ENCODE assay signal across 27 mouse cellular contexts in genomic region chr8:104136277-104136676, GRCm38 (mm10). TPM values are rescaled to one million over a fixed set of nuclear protein-coding genes. Genes with fewer than 3 reads are reported as not detected.
DNase-seq lines count a peak whose midpoint lies in the region; ATAC-seq lines count a peak whose summit lies in the region.
"Had no signal": no experiment of that assay in that cellular context is flagged by ENCODE, and none has a peak within 500 bp of the region (broad histone marks: within the 10 kb centered on the region; RNA-seq: fewer than 3 reads in every experiment).

No protein-coding gene starts in this region.

- no peak overlapping the region for H3K9ac ChIP-seq in intestine, embryonic 14.5 days (ENCODE audit: low read length)
- no peak overlapping the region for H3K9ac ChIP-seq in intestine, embryonic 16.5 days (ENCODE audit: low read depth, low read length)
- H3K9ac ChIP-seq: embryonic facial prominence, embryonic 13.5 days; embryonic facial prominence, embryonic 15.5 days; forebrain, embryonic 12.5 days had no signal

- DNase-seq in heart, adult 11 months: peak; percentile 54
- DNase-seq in heart, adult 9 months (ENCODE audit: low spot score in 2 of 2): no peak
- DNase-seq in intestine, embryonic 14.5 days (ENCODE audit: low spot score): peak; percentile 15
- peak; percentile 3 for DNase-seq in induced T-regulatory cell, adult 2 months (ENCODE audit: low read depth)
- peak; percentile 4 for DNase-seq in naive thymus-derived CD4-positive, alpha-beta T cell, adult 2 months (ENCODE audit: low read depth)
- DNase-seq in cerebellum, postnatal 25 days: no peak
- no peak for DNase-seq in cerebellum, adult 8-10 months
- DNase-seq: adrenal gland, adult 2 months; adrenal gland, postnatal 10 days; adrenal gland, postnatal 25 days; B cell, adult 2 months; cerebellum, adult 11 months; cerebellum, adult 18-20 months; cerebellum, adult 9-10 months; cerebellum, postnatal 14 days had no signal

- no peak for ATAC-seq in intestine, embryonic 14.5 days (replicated peaks; ENCODE audit: low FRiP score, low TSS enrichment, low read depth)
- ATAC-seq in intestine, embryonic 16.5 days: no peak
- ATAC-seq: CD4-positive, CD25-positive, alpha-beta regulatory T cell, adult 4 months; forebrain, embryonic 14.5 days; forebrain, embryonic 16.5 days; Patski had no signal

- no peaks in the 10 kb centered on the region for H3K4me1 ChIP-seq in intestine, embryonic 14.5 days (replicated peaks; ENCODE audit: control insufficient read depth, insufficient read depth, low read length)
- H3K4me1 ChIP-seq in intestine, embryonic 16.5 days (ENCODE audit: control insufficient read depth, insufficient read depth, low read length): no peaks in the 10 kb centered on the region
- H3K4me1 ChIP-seq: embryonic facial prominence, embryonic 13.5 days; embryonic facial prominence, embryonic 15.5 days; forebrain, embryonic 10.5 days; forebrain, embryonic 12.5 days had no signal

- 89% methylated on average over 3 of the region's 3 CpGs for WGBS in intestine, embryonic 14.5 days
- WGBS in intestine, embryonic 16.5 days: 92% methylated on average over 3 of the region's 3 CpGs

- H3K27ac ChIP-seq in intestine, embryonic 14.5 days (ENCODE audit: low read depth): no peak overlapping the region
- no peak overlapping the region for H3K27ac ChIP-seq in intestine, embryonic 16.5 days (ENCODE audit: low read length)
- H3K27ac ChIP-seq: embryonic facial prominence, embryonic 13.5 days; embryonic facial prominence, embryonic 15.5 days; forebrain, embryonic 10.5 days; forebrain, embryonic 12.5 days had no signal

- H3K36me3 ChIP-seq in intestine, embryonic 14.5 days (ENCODE audit: control insufficient read depth, insufficient read depth, low read length): no peaks in the 10 kb centered on the region
- no peaks in the 10 kb centered on the region for H3K36me3 ChIP-seq in intestine, embryonic 16.5 days (ENCODE audit: control insufficient read depth, insufficient read depth, low read length)
- H3K36me3 ChIP-seq: embryonic facial prominence, embryonic 13.5 days; embryonic facial prominence, embryonic 15.5 days; forebrain, embryonic 10.5 days; forebrain, embryonic 12.5 days; G1E had no signal

- H3K4me3 ChIP-seq in intestine, embryonic 14.5 days (ENCODE audit: low read depth, low read length): no peak overlapping the region
- no peak overlapping the region for H3K4me3 ChIP-seq in intestine, embryonic 16.5 days (ENCODE audit: low read length)
- H3K4me3 ChIP-seq: embryonic facial prominence, embryonic 13.5 days; embryonic facial prominence, embryonic 15.5 days; erythroblast, embryonic 14.5 days; forebrain, embryonic 10.5 days; forebrain, embryonic 12.5 days had no signal

- no peaks in the 10 kb centered on the region for H3K9me3 ChIP-seq in intestine, embryonic 14.5 days (ENCODE audit: control insufficient read depth, low read length)
- H3K9me3 ChIP-seq in intestine, embryonic 16.5 days (ENCODE audit: control insufficient read depth, low read length): no peaks in the 10 kb centered on the region
- H3K9me3 ChIP-seq: embryonic facial prominence, embryonic 13.5 days; embryonic facial prominence, embryonic 15.5 days; forebrain, embryonic 10.5 days; forebrain, embryonic 12.5 days had no signal

- no peak overlapping the region for H3K4me2 ChIP-seq in intestine, embryonic 14.5 days (ENCODE audit: low read length)
- H3K4me2 ChIP-seq in intestine, embryonic 16.5 days (ENCODE audit: low read depth, low read length): no peak overlapping the region
- H3K4me2 ChIP-seq: embryonic facial prominence, embryonic 13.5 days; embryonic facial prominence, embryonic 15.5 days; forebrain, embryonic 12.5 days had no signal

- no peaks in the 10 kb centered on the region for H3K27me3 ChIP-seq in intestine, embryonic 14.5 days (replicated peaks; ENCODE audit: control insufficient read depth, insufficient read depth, low read length)
- no peaks in the 10 kb centered on the region for H3K27me3 ChIP-seq in intestine, embryonic 16.5 days (replicated peaks; ENCODE audit: control insufficient read depth, insufficient read depth, low read length)
- H3K27me3 ChIP-seq: CH12.LX; embryonic facial prominence, embryonic 13.5 days; embryonic facial prominence, embryonic 15.5 days; forebrain, embryonic 12.5 days had no signal

RNA-seq across cellular contexts. Expression of gene Bean1, which starts 34.0 kb away (rescaled TPM):
- polyA plus RNA-seq in intestine, embryonic 14.5 days (2014; fragmentation: Nextera tagmentation; extraction: Ambion mirVana): 2.3 and 2.4 TPM in 2 replicates
- polyA plus RNA-seq in intestine, embryonic 16.5 days (2015; fragmentation: Nextera tagmentation; extraction: Ambion mirVana): 0.82 and 1.1 TPM in 2 replicates
- polyA plus RNA-seq: CD4-positive, CD25-positive, alpha-beta regulatory T cell, adult 4 months; erythroblast, embryonic 14.5 days; G1E; Patski had no signal

RNA-seq across cellular contexts. Expression of gene Cdh5, which starts 34.9 kb away (rescaled TPM):
- polyA plus RNA-seq in intestine, embryonic 14.5 days (2014; fragmentation: Nextera tagmentation; extraction: Ambion mirVana): 26.6 and 28.3 TPM in 2 replicates
- 17.8 and 19.7 TPM in 2 replicates for polyA plus RNA-seq in intestine, embryonic 16.5 days (2015; fragmentation: Nextera tagmentation; extraction: Ambion mirVana)
- polyA plus RNA-seq: CD4-positive, CD25-positive, alpha-beta regulatory T cell, adult 4 months; G1E; Patski had no signal

Comparison
In these comparisons a context has a peak if more than half of its experiments do, and no peak if none do; other contexts are left out.
1. DNase-seq: peak in heart, adult 11 months (single experiment), intestine, embryonic 14.5 days (single experiment), induced T-regulatory cell, adult 2 months (single experiment) and naive thymus-derived CD4-positive, alpha-beta T cell, adult 2 months (single experiment); none in heart, adult 9 months (0 of 2), cerebellum, postnatal 25 days (0 of 2) and cerebellum, adult 8-10 months (single experiment).